Mouse (Mus musculus) CH12.LX (cell line): ENCODE data around the gene Gm44503. TPM values are rescaled to one million over a fixed set of nuclear protein-coding genes. Genes with fewer than 3 reads are reported as not detected.

ENCODE experiments used
- DNase-seq: peaks from one replicate; pipeline ENCODE4 v3.0.0-alpha.2; 2013; ENCODE audit errors: extremely low read depth
- H3K27ac ChIP-seq: 2 replicates; pipeline ENCODE4 v1.5.1; 2012; ENCODE audit warnings: low read depth, mild to moderate bottlenecking, control low read depth, moderate library complexity; ENCODE audit not compliant: insufficient read depth
- H3K27me3 ChIP-seq: replicated peaks from 2 replicates; pipeline ENCODE3; 2012; ENCODE audit warnings: inconsistent platforms
- H3K36me3 ChIP-seq, 2 experiments: replicated peaks in 1 of 2; 2 replicates each; pipeline versions ENCODE3 to v1.6.1; 2012; ENCODE audit warnings: inconsistent platforms in 1 of 2, low read length in 1 of 2, mild to moderate bottlenecking in 1 of 2, mixed read lengths in 1 of 2, moderate library complexity in 1 of 2; ENCODE audit not compliant: control insufficient read depth in 1 of 2, insufficient read depth in 1 of 2
- H3K4me1 ChIP-seq, 2 experiments: 2 replicates each; pipeline ENCODE4 v1.6.1; 2012; ENCODE audit warnings: inconsistent platforms in 1 of 2, moderate library complexity in 1 of 2; ENCODE audit not compliant: insufficient read depth in 2 of 2, control insufficient read depth in 1 of 2
- H3K4me2 ChIP-seq: 2 replicates; pipeline ENCODE4 v1.6.1; 2012; ENCODE audit warnings: low read depth, mild to moderate bottlenecking, control low read depth; ENCODE audit not compliant: poor library complexity, insufficient read depth, severe bottlenecking
- H3K4me3 ChIP-seq, 3 experiments: fragments of 150-350 bp in 1 of 3; sonication (generic) in 1 of 3; replicated peaks in 1 of 3; 2 replicates each; pipeline versions ENCODE3 to v1.5.1; 2011 to 2012; ENCODE audit warnings: low read depth in 2 of 3, low read length in 2 of 3, mild to moderate bottlenecking in 2 of 3, moderate library complexity in 2 of 3, control low read depth in 1 of 3, improper control_type of control experiment in 1 of 3, inconsistent platforms in 1 of 3, mixed read lengths in 1 of 3; ENCODE audit not compliant: poor library complexity in 1 of 3
- H3K79me2 ChIP-seq: replicated peaks from 2 replicates; pipeline ENCODE4 v1.6.1; 2012; ENCODE audit warnings: mild to moderate bottlenecking, moderate library complexity; ENCODE audit not compliant: control insufficient read depth, poor library complexity, insufficient read depth, severe bottlenecking; ENCODE audit errors: extremely low read depth
- H3K9ac ChIP-seq: 2 replicates; pipeline ENCODE4 v1.6.1; 2012; ENCODE audit warnings: low read depth, mild to moderate bottlenecking, control low read depth, moderate library complexity; ENCODE audit not compliant: insufficient read depth
- H3K9me3 ChIP-seq: replicated peaks from 2 replicates; pipeline ENCODE3; 2012; ENCODE audit warnings: low read length, inconsistent platforms, mixed read lengths
- BHLHE40 ChIP-seq: IDR thresholded peaks from 2 replicates; pipeline ENCODE4 v1.6.1; 2011; ENCODE audit warnings: mild to moderate bottlenecking, low read depth, low read length, improper control_type of control experiment
- E2F4 ChIP-seq: IDR thresholded peaks from 2 replicates; pipeline ENCODE4 v1.6.1; 2011; ENCODE audit warnings: low read depth, low read length, improper control_type of control experiment; ENCODE audit not compliant: insufficient replicate concordance
- ETS1 ChIP-seq: conservative IDR thresholded peaks from 2 replicates; pipeline ENCODE4 v1.6.1; 2012; ENCODE audit warnings: low read depth, mild to moderate bottlenecking, inconsistent platforms, low read length, improper control_type of control experiment, moderate library complexity
- HCFC1 ChIP-seq: IDR thresholded peaks from 2 replicates; pipeline ENCODE4 v1.6.1; 2012; ENCODE audit warnings: low read depth, mild to moderate bottlenecking, inconsistent platforms, low read length, improper control_type of control experiment
- MAZ ChIP-seq: IDR thresholded peaks from 2 replicates; pipeline ENCODE4 v1.6.1; 2012; ENCODE audit warnings: low read depth, mild to moderate bottlenecking, inconsistent platforms, low read length, improper control_type of control experiment, moderate library complexity
- NRF1 ChIP-seq: IDR thresholded peaks from 2 replicates; pipeline ENCODE4 v1.6.1; 2014; ENCODE audit warnings: low read depth, mild to moderate bottlenecking, inconsistent platforms, low read length, improper control_type of control experiment, moderate library complexity
- ZNF384 ChIP-seq: IDR thresholded peaks from 2 replicates; pipeline ENCODE4 v1.6.1; 2012; ENCODE audit warnings: low read depth, low read length, improper control_type of control experiment, inconsistent platforms
- dilution Hi-C: fragments of 300-500 bp; cut with MboI; formaldehyde crosslinking; loops from 2 replicates; pipeline ENCODE4 v1.14.3; 2020; ENCODE audit warnings: low sequenced_read_pairs; ENCODE audit not compliant: extremely low pct_unique_long_range_greater_than_20kb, extremely low pct_ligation_motif_present
- in situ Hi-C: fragments of 300-500 bp; cut with MboI; formaldehyde crosslinking; loops from 3 replicates; pipeline ENCODE4 v1.14.3; 2019; ENCODE audit warnings: low sequenced_read_pairs, low pct_ligation_motif_present, low pct_unique_long_range_greater_than_20kb, mixed read lengths
- polyA plus RNA-seq: library from polyadenylated mRNA; unstranded; fragments of >175 nt; gene quantifications from 2 replicates; pipeline ENCODE4 v1.2.1, GENCODE M21; 2012; ENCODE audit warnings: low read depth; ENCODE audit not compliant: insufficient read length
- total RNA-seq, 2 experiments: library from RNA; depleted of rRNA; stranded (reverse); fragments of 300-350 nt in 1 of 2; fragments of >200 nt in 1 of 2; gene quantifications; 2 replicates each; pipeline ENCODE4 v1.2.3; 2012 to 2014

Gene Gm44503
- total and polyA plus RNA-seq, 3 experiments, result not detected

DNA sequence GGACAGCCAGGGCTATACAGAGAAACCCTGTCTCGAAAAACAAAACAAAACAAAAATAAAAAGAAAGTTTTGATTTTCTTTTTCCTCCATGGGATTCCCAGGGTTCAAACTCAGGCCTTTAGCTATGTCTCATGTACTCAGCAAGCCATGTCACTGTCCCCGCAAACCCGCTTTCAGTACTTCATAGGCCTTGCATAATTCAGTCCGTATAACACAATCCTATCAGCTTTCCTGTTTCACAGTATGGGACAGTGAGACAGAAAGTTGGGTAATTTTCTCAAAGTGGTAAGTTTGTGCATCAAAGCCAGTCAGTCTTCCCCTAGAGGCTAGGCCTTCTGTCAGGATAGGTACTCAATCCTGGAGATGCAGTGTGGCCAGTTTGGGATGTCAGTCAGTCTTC is 100.6 kb downstream of the Gm44503 start:
- H3K4me2 ChIP-seq, result no peak overlapping the region
- dilution Hi-C loops, result no loop called here
- peaks cover 0 to 26% of the 10 kb centered on the region in 2 experiments for H3K36me3 ChIP-seq
- no peak overlapping the region for H3K9ac ChIP-seq
- no peaks in the 10 kb centered on the region for H3K9me3 ChIP-seq
- in situ Hi-C loops, result no loop called here
- H3K4me3 ChIP-seq, result no peak overlapping the region
- peaks cover 3 to 46% of the 10 kb centered on the region in 2 experiments; a peak in 3 of 4 replicates for H3K4me1 ChIP-seq
- DNase-seq, result no peak
- H3K79me2 ChIP-seq, result no peaks in the 10 kb centered on the region
- no peak for TF ChIP-seq MAZ
- H3K27ac ChIP-seq, result no peak overlapping the region
- H3K27me3 ChIP-seq, result no peaks in the 10 kb centered on the region

DNA sequence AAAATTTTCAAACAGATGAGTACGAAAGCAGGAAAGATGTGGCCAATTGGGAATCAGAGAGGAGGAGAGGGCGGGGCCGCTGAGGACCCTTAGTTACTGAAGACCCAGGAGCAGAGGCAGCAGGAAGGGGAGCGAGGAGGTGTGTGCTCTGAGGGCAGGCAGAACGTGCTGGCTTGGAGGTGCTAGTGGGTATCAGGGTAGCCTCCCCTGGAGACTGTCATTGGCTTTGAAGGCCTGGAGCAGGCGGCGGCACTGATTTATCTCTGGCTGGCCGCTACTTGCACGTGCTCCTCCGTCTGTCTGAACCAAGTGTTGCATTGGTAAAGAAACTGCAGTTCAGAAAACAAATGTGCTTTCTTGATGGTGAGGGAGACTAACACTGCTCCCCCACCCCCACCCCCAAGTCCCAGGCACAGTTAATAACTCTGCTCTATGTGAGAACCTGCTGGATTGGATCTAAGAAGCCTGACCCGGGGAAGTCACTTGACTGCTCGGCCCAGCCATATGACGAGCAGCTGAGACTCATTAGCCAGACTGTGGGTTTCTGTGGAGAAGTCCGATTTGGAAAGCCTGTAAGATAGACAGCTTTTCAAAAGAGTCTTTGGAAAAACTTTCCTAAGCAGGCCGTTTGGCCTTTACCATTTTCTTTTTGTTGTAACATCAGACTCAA is 105.1 kb downstream of the Gm44503 start:
- no peak overlapping the region for H3K27ac ChIP-seq
- no peak overlapping the region for H3K9ac ChIP-seq
- in situ Hi-C loops, result no loop called here
- peaks cover 0 to 4% of the 10 kb centered on the region in 2 experiments; a peak in 2 of 4 replicates for H3K4me1 ChIP-seq
- H3K4me3 ChIP-seq, result no peak overlapping the region
- peaks cover 0 to 38% of the 10 kb centered on the region in 2 experiments for H3K36me3 ChIP-seq
- no peak overlapping the region for H3K4me2 ChIP-seq
- no peaks in the 10 kb centered on the region for H3K9me3 ChIP-seq
- no peak for TF ChIP-seq ETS1
- TF ChIP-seq HCFC1, result no peak
- TF ChIP-seq BHLHE40, result no peak
- no peak for TF ChIP-seq E2F4
- TF ChIP-seq NRF1, result no peak
- no peak for TF ChIP-seq ZNF384
- no peaks in the 10 kb centered on the region for H3K79me2 ChIP-seq
- no peaks in the 10 kb centered on the region for H3K27me3 ChIP-seq
- dilution Hi-C loops, result no loop called here
- no peak for DNase-seq

Other genes starting within 250 kb of the Gm44503 start
- gene Prtg, start 152.0 kb upstream of the Gm44503 start, total RNA-seq (2012; rRNA removed), result not detected in 2 replicates
- gene Prtg, start 152.0 kb upstream of the Gm44503 start, total RNA-seq (2014; rRNA removed), result 0.22 TPM in 1 of 2 replicates, not detected in the other
- gene Prtg, start 152.0 kb upstream of the Gm44503 start, polyA plus RNA-seq, result 0.04 TPM in 1 of 2 replicates, not detected in the other
- not detected in 2 replicates for gene Pygo1, start 33.2 kb upstream of the Gm44503 start, total RNA-seq (2012; rRNA removed)
- not detected in 2 replicates for gene Pygo1, start 33.2 kb upstream of the Gm44503 start, total RNA-seq (2014; rRNA removed)
- not detected in 2 replicates for gene Pygo1, start 33.2 kb upstream of the Gm44503 start, polyA plus RNA-seq
- gene Dyx1c1, start 67 bp upstream of the Gm44503 start, total RNA-seq (2012; rRNA removed), result 2.1 and 3.4 TPM in 2 replicates
- gene Dyx1c1, start 67 bp upstream of the Gm44503 start, total RNA-seq (2014; rRNA removed), result 6.2 and 6.8 TPM in 2 replicates
- gene Dyx1c1, start 67 bp upstream of the Gm44503 start, polyA plus RNA-seq, result 5.7 and 6.1 TPM in 2 replicates
- 4.0 and 7.3 TPM in 2 replicates for gene Ccpg1os, start 26.5 kb downstream of the Gm44503 start, total RNA-seq (2012; rRNA removed)
- 9.2 and 12.6 TPM in 2 replicates for gene Ccpg1os, start 26.5 kb downstream of the Gm44503 start, total RNA-seq (2014; rRNA removed)
- gene Ccpg1os, start 26.5 kb downstream of the Gm44503 start, polyA plus RNA-seq, result 4.0 and 5.2 TPM in 2 replicates
- gene Ccpg1, start 26.6 kb downstream of the Gm44503 start, total RNA-seq (2012; rRNA removed), result 3.6 and 5.2 TPM in 2 replicates
- gene Ccpg1, start 26.6 kb downstream of the Gm44503 start, total RNA-seq (2014; rRNA removed), result 5.7 and 6.2 TPM in 2 replicates
- gene Ccpg1, start 26.6 kb downstream of the Gm44503 start, polyA plus RNA-seq, result 15.4 and 18.3 TPM in 2 replicates
- 5.7 and 6.7 TPM in 2 replicates for gene Pigb, start 81.5 kb downstream of the Gm44503 start, total RNA-seq (2012; rRNA removed)
- 2.8 and 3.8 TPM in 2 replicates for gene Pigb, start 81.5 kb downstream of the Gm44503 start, total RNA-seq (2014; rRNA removed)
- 13.6 and 15.9 TPM in 2 replicates for gene Pigb, start 81.5 kb downstream of the Gm44503 start, polyA plus RNA-seq
- 14.8 and 15.1 TPM in 2 replicates for gene Rab27a, start 86.0 kb downstream of the Gm44503 start, total RNA-seq (2012; rRNA removed)
- 20.0 and 20.5 TPM in 2 replicates for gene Rab27a, start 86.0 kb downstream of the Gm44503 start, total RNA-seq (2014; rRNA removed)
- gene Rab27a, start 86.0 kb downstream of the Gm44503 start, polyA plus RNA-seq, result 24.7 and 25.6 TPM in 2 replicates
- gene Khdc3, start 143.0 kb downstream of the Gm44503 start, total RNA-seq (2012; rRNA removed), result 0.17 and 0.21 TPM in 2 replicates
- gene Khdc3, start 143.0 kb downstream of the Gm44503 start, total RNA-seq (2014; rRNA removed), result 0.58 and 0.86 TPM in 2 replicates
- gene Khdc3, start 143.0 kb downstream of the Gm44503 start, polyA plus RNA-seq, result 0.70 and 0.84 TPM in 2 replicates
- not detected in 2 replicates for gene Gm20509, start 143.6 kb downstream of the Gm44503 start, total RNA-seq (2012; rRNA removed)
- gene Gm20509, start 143.6 kb downstream of the Gm44503 start, total RNA-seq (2014; rRNA removed), result not detected in 2 replicates
- gene Gm20509, start 143.6 kb downstream of the Gm44503 start, polyA plus RNA-seq, result not detected in 2 replicates
- 108 and 154 TPM in 2 replicates for gene Rsl24d1, start 154.6 kb downstream of the Gm44503 start, total RNA-seq (2012; rRNA removed)
- gene Rsl24d1, start 154.6 kb downstream of the Gm44503 start, total RNA-seq (2014; rRNA removed), result 335 and 365 TPM in 2 replicates
- 193 and 202 TPM in 2 replicates for gene Rsl24d1, start 154.6 kb downstream of the Gm44503 start, polyA plus RNA-seq